ENCODE assay signal across 14 mouse cellular contexts in genomic region chr13:113972401-113972800, GRCm38 (mm10).
"Had no signal": no experiment of that assay in that cellular context is flagged by ENCODE, and none has a peak within 500 bp of the region (broad histone marks: within the 10 kb centered on the region; RNA-seq: fewer than 3 reads in every experiment).

No protein-coding gene starts in this region.

- H3K36me3 ChIP-seq: lung, embryonic 15.5 days; midbrain, embryonic 15.5 days; neural tube, embryonic 12.5 days had no signal

- ATAC-seq: liver, postnatal 0 days; midbrain, embryonic 13.5 days; midbrain, embryonic 15.5 days had no signal

- H3K9me3 ChIP-seq: lung, embryonic 15.5 days; midbrain, embryonic 13.5 days; midbrain, embryonic 15.5 days; neural tube, embryonic 12.5 days had no signal

- H3K27ac ChIP-seq: lung, embryonic 15.5 days; macrophage; midbrain, embryonic 13.5 days; midbrain, embryonic 15.5 days; neural tube, embryonic 12.5 days had no signal

- H3K4me1 ChIP-seq: lung, embryonic 15.5 days; megakaryocyte, embryonic 14.5 days had no signal

- DNase-seq: liver, postnatal 0 days; lung, adult 2 months; lung, postnatal 10 days; right cerebral cortex, postnatal 14 days; thymus, adult 18-20 months; thymus, postnatal 14 days; thymus, postnatal 36 days had no signal

- H3K4me2 ChIP-seq: lung, embryonic 15.5 days; midbrain, embryonic 11.5 days; midbrain, embryonic 13.5 days; midbrain, embryonic 15.5 days; neural tube, embryonic 12.5 days had no signal

- H3K4me3 ChIP-seq: lung, embryonic 15.5 days; megakaryocyte, embryonic 14.5 days; midbrain, embryonic 13.5 days; midbrain, embryonic 15.5 days; neural tube, embryonic 12.5 days had no signal

- H3K27me3 ChIP-seq: lung, embryonic 15.5 days; megakaryocyte, embryonic 14.5 days; midbrain, embryonic 13.5 days; midbrain, embryonic 15.5 days; neural tube, embryonic 12.5 days had no signal

- H3K9ac ChIP-seq: liver, postnatal 0 days; lung, embryonic 15.5 days; midbrain, embryonic 13.5 days; midbrain, embryonic 15.5 days; neural tube, embryonic 12.5 days had no signal
